Mouse (Mus musculus) cerebellum, adult 2 months (tissue): Measurements from ENCODE around the gene Dmrtc2. TPM values are rescaled to one million over a fixed set of nuclear protein-coding genes. Genes with fewer than 3 reads are reported as not detected.

Experiments used
- DNase-seq, 2 experiments: peaks; one replicate each; pipeline ENCODE4 v3.0.0; 2021
- H3K27ac ChIP-seq: fragments of 200-500 bp; 2 replicates; pipeline ENCODE4 v1.5.1; 2012; ENCODE audit warnings: low read length, control low read depth, inconsistent platforms; ENCODE audit not compliant: insufficient read depth
- H3K27me3 ChIP-seq: fragments of 200-500 bp; 2 replicates; pipeline ENCODE4 v1.6.1; 2012; ENCODE audit warnings: inconsistent platforms, mild to moderate bottlenecking, low read length, moderate library complexity; ENCODE audit not compliant: control insufficient read depth, insufficient read depth
- H3K4me1 ChIP-seq: fragments of 200-500 bp; 2 replicates; pipeline ENCODE4 v1.6.1; 2011; ENCODE audit warnings: low read length; ENCODE audit not compliant: control insufficient read depth, insufficient read depth
- H3K4me3 ChIP-seq: fragments of 200-500 bp; replicated peaks from 2 replicates; pipeline ENCODE3; 2011; ENCODE audit warnings: mild to moderate bottlenecking, low read depth, low read length, control low read depth; ENCODE audit not compliant: insufficient read depth
- CTCF ChIP-seq: fragments of 200-500 bp; IDR thresholded peaks from 2 replicates; pipeline ENCODE4 v1.5.1; 2011; ENCODE audit warnings: low read depth, mild to moderate bottlenecking, control low read depth, low read length, moderate library complexity, borderline replicate concordance; ENCODE audit not compliant: insufficient read depth
- POLR2A ChIP-seq: fragments of 200-500 bp; IDR thresholded peaks from 2 replicates; pipeline ENCODE4 v1.6.1; 2011; ENCODE audit warnings: low read length, control low read depth, borderline replicate concordance; ENCODE audit not compliant: insufficient read depth
- WGBS: fragments of 180-500 bp; shearing (Covaris S2); methylation state at CpG from one replicate; pipeline ENCODE4 v1.1.7; 2018; 5-methylcytosine and 5-hydroxymethylcytosine counted together
- polyA plus RNA-seq: library from polyadenylated mRNA; depleted of rRNA; stranded (reverse); fragments of >200 nt; gene quantifications from 2 replicates; pipeline ENCODE4 v1.2.3, GENCODE M21; 2012

Gene Dmrtc2
- polyA plus RNA-seq, 1 experiment, result not detected

DNA sequence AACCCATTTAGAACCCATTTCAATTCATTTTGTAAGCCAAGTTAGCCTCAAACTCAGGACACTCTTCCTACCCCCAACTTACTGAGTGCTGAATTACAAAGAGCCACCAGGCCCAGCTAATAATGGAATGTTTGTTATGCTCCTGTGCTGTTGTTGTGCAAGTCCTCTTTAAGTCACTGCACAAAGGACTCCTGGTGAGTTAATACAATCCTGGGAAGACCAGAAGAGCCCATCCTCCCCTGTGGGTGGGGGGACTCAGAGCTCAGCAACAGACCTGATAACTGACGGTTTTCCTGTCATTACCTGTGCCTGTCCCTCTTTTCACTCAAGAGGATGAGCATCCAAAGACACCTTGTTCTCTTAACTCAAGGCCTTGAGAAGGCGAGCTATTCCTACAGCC is 9.8 kb downstream of the Dmrtc2 start:
- TF ChIP-seq POLR2A (no peak), CTCF (no peak)
- 31% methylated on average over 2 of the region's 2 CpGs for WGBS
- Histone ChIP-seq H3K4me3 (no peak overlapping the region), H3K27me3 (no peaks in the 10 kb centered on the region), H3K27ac (no peak overlapping the region), H3K4me1 (no peaks in the 10 kb centered on the region)
- DNase-seq, result no peak

DNA sequence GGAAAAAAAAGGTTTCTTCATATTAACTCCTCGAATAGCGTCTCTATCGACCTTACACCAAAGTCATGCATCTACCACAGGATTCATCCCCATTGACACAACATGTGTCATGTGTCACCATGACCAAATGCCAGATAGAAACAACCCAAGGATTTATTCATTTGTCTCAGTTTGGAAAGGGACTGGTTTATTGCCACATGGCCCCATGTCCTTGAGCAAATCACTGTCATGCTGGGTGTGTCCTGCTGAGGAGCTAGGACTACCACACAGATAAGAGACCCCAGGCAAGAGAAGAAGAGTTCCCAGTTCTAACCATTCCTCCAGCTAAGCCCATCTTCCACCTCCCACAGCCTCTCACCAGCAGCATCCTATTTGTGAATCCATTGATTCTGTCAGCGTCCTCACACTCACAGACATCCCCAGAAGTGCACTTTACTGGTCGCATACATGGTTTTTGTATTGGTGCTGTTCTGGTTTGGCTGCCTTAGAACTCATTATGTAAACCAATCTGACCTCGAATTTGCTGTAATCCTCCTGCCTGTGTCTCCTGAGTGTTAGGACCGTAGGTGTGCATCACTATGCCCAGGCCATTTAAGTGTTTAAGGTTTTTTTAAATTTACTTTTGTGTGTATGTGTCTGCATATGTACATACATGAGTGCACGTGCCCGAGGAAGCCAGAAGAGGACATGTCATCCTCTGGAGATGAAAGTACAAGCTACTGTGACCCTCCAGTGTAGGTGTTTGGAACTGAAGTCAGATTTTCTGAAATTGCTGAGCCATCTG is 12.8 kb downstream of the Dmrtc2 start:
- no peaks in the 10 kb centered on the region for H3K27me3 ChIP-seq
- DNase-seq, result no peak
- 93% methylated on average over 9 of the region's 9 CpGs for WGBS
- H3K4me1 ChIP-seq, result peaks cover 6% of the 10 kb centered on the region
- no peak overlapping the region for H3K4me3 ChIP-seq
- no peak for TF ChIP-seq CTCF
- no peak for TF ChIP-seq POLR2A
- H3K27ac ChIP-seq, result no peak overlapping the region

DNA sequence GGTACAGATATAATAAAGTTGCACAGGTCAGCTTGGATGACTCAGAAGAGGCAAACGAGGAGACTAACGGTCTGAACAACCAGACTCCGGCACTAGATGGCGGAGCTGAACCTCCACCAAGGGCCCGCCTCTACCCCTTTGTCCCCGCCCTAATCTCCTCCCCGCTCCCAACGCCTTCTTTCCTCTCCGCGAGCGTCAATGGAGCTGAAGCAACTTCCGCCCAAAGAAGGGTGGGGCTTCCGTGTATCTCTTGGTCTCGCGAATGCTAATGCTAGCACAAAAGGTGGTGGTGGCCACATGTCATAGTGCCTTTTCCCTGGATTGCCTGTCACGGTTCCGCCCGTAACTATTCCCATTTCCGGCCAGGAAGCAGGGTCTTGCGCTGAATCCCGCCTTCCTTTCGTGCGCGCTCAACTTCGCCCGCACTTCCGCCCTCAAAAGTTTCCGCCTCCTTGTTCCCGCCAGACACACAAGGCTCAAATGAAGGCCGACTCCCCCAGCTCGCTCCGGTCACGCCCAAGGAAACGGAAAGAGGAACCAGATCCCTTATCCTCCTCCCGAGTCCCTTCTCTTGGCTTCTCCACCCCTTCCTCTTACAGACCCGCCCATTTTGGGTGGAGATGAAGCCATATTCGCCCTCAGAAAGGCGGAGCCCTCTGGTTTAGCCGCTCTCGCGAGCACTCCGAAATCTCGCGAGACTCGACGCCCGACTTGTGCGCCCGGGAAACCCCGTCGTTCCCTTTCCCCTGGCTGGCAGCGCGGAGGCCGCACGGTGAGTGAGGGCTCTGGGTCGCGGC is 14.2 kb downstream of the Dmrtc2 start, which contains the start of gene Rps19:
Gene Rps19 (plus strand): TSS at position 476 of the 797 bp plus-strand sequence.
- under 1% methylated on average over 57 of the region's 57 CpGs for WGBS
- Histone ChIP-seq H3K4me1 (peaks cover 6% of the 10 kb centered on the region), H3K27ac (peak within 1 kb of the TSS; percentile 50; the same call in 1 of the 2 replicates), H3K4me3 (peak within 1 kb of the TSS; percentile 65), H3K27me3 (no peaks in the 10 kb centered on the region)
- peak; percentile 98 to 99 for DNase-seq
- TF ChIP-seq POLR2A, result peak; percentile 88
- peak; percentile 63 for TF ChIP-seq CTCF

DNA sequence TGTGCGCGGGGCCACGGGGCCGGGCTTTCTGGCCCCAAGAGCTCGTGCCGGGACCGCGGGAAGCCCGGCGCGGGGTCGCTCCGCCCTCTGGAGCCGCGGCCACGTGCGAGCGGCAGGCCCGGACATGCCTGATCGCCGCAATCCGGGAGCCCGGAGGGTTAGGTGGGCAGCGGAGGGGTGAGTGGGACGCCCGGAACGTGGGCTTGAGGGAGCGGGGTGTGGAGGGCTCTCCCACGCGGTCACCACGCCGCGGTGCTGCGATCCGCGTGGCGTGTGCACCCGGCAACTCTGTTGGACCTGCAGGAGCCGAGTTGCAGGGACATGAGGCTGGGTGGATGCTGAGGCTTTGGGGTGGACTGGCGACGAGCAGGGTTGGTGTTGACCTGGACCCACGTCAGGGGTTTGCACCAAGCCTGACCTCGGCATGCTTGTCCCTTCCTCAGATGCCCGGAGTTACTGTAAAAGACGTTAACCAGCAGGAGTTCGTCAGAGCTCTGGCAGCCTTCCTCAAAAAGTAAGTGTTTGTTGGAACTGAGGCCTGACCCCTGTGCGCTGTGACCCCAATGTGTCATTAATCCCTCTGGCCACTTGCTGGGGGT is 14.9 kb downstream of the Dmrtc2 start:
- H3K27me3 ChIP-seq, result no peaks in the 10 kb centered on the region
- TF ChIP-seq CTCF, result no peak
- under 1% methylated on average over 46 of the region's 47 CpGs for WGBS
- H3K27ac ChIP-seq, result peak overlapping the region; percentile 49; the same call in 1 of the 2 replicates
- DNase-seq, result peak in 1 of 2 experiments; percentile 57
- peaks cover 6% of the 10 kb centered on the region for H3K4me1 ChIP-seq
- peak overlapping the region; percentile 65 for H3K4me3 ChIP-seq

DNA sequence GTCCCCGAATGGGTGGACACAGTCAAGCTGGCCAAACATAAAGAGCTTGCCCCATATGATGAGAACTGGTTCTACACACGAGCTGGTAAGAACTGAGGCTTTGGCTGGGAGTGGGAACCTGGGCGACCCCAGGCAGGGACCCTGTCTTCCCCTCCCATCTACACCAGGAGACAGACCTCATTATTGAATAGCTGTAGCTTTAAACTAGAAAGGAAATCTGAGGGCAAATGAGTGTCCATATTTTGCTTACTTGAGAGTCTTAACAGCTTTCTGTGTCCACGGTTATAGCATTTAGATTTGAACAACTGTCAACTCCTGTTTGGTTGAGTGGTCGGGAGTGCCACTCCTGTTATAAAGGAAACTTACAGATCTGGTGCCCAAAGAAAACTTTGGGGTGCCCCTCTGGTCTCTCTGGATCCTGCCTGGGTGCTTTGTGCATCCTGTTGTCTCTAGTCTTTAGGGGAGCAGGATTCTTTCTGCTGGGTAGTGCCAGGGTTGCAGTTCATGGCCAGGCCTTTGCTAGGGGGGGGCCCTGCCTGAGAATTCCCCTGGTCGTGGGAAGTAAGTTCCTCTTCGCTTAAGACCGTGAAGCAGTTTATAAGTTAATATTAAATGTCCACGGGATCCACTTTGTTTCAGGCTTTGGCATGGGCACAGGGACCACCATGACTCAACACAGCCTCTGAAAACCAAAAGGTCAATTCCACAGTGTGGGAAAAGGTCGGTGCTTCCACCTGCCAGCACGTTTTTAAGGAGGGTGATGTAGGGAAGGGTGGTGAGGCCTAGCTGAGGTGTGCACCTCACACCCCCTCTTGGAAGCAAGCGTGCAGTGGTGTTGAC is 15.8 kb downstream of the Dmrtc2 start:
- Histone ChIP-seq H3K27ac (no peak overlapping the region), H3K4me1 (peaks cover 6% of the 10 kb centered on the region), H3K4me3 (peak overlapping the region; percentile 29), H3K27me3 (no peaks in the 10 kb centered on the region)
- TF ChIP-seq POLR2A (no peak), CTCF (no peak)
- 24% methylated on average over 12 of the region's 12 CpGs for WGBS
- no peak for DNase-seq

DNA sequence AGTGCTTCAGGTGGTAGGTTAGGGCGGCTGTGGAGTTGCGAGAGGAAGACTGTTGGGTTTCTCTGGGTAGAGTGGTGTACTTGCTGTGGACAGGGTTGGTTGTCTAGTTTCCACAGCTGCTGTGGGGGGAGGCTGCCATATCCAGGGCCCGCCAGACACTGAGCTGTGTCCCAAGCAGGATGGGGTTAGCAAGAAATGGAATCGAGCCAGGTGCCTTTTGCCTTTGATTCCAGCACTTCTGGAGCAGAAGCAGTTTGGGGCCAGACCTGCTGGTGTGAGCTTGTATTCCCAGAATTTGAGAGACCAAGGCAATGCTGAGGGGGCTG is 16.4 kb downstream of the Dmrtc2 start:
- Histone ChIP-seq H3K27ac (no peak overlapping the region), H3K27me3 (no peaks in the 10 kb centered on the region), H3K4me1 (peaks cover 6% of the 10 kb centered on the region), H3K4me3 (no peak overlapping the region)
- TF ChIP-seq POLR2A (no peak), CTCF (no peak)
- no peak for DNase-seq
- whole genome bisulfite sequencing, result 26% methylated on average over 4 of the region's 4 CpGs

DNA sequence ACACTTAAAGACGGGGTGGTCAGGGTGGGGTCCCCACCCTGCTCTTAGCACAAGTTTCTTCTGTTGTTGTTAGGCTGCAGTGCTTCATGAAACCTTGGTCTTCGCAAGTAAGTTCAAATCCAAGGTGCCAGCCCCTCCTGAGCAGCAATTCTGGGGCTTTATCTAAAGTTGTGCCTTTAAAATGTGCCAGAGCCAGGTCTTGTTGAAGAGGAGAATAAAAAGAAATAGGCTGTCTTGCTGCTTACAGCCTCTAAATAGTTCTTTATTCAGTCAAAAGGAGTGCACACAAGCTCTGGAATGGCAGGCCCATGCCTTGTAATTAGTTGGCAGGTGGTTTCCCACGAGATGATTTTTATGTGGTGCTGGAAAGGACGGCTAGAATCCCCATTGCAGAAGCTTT is 17.2 kb downstream of the Dmrtc2 start:
- DNase-seq, result no peak
- WGBS, result 57% methylated on average over 4 of the region's 4 CpGs
- Histone ChIP-seq H3K27me3 (no peaks in the 10 kb centered on the region), H3K27ac (no peak overlapping the region), H3K4me1 (peaks cover 6% of the 10 kb centered on the region), H3K4me3 (no peak overlapping the region)
- no peak for TF ChIP-seq POLR2A
- TF ChIP-seq CTCF, result no peak
